Mouse (Mus musculus): Measurements from ENCODE around the gene Rhox10. TPM values are rescaled to one million over a fixed set of nuclear protein-coding genes. Genes with fewer than 3 reads are reported as not detected.
"Not testable (repeated sequence)": the region's sequence is repeated elsewhere in the genome, so short reads cannot be mapped to it uniquely, and the experiment has no call there.

Gene Rhox10
- not detected in 2 replicates for polyA plus RNA-seq (2014; fragmentation: Nextera tagmentation; extraction: Ambion mirVana)

DNA sequence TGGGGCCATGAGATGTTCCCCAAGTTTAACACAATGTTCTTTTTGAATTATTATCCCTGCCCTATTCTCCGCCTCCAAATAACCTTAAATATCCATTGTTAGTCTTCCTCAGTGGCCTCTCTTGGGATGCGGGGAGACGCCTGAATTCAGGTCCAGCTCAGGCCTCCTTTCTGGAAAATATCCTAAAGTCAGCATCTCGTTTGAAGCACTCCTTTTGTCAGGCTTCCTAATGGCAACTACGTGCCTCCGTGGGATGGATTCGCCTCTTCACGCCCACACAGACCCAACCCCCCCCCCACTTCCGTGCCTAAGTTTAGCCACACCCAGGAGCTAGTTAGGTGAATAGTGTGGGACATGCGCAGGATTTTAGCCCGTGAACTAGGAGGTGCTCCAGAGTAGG is at the start of gene Rhox10:
Gene Rhox10 (plus strand): TSS at position 301 of the 400 bp plus-strand sequence.
- H3K27ac ChIP-seq (ENCODE audit: low read depth, low read length), result no peak within 1 kb of the TSS
- H3K4me1 ChIP-seq (ENCODE audit: control insufficient read depth, insufficient read depth, low read length), result no peaks in the 10 kb centered on the region
- no peak for ATAC-seq (replicated peaks; ENCODE audit: insufficient number of reproducible peaks, low FRiP score, low TSS enrichment)

DNA sequence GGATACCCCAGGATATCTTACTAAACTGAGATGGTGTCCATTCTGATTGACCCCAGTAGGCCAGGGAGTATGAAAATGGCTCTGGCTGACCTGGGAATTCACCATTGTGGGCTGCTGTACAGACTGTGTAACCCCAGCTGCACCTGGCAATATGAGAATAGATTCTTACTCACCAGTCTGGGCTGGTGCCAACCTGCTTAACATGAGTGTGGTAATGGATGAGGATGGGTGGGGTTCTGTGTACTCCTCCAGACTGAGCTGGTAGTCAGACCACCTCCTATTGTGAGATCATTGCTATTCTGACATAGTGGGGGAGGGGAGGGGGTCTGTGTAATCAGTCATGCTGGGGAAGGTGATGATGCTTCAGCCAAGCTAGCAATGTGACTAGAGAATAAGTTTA is 47.7 kb upstream of the Rhox10 start, which contains the start of gene Btg1-ps1:
Gene Btg1-ps1 (minus strand): TSS at position 219 of the 400 bp plus-strand sequence.
- H3K4me1 ChIP-seq (ENCODE audit: control insufficient read depth, insufficient read depth, low read length); H3K9ac ChIP-seq (ENCODE audit: low read depth, low read length); H3K9me3 ChIP-seq (replicated peaks; ENCODE audit: control insufficient read depth, low read length); H3K4me3 ChIP-seq (ENCODE audit: low read depth, low read length); H3K36me3 ChIP-seq (ENCODE audit: control insufficient read depth, insufficient read depth, low read length); H3K27me3 ChIP-seq (ENCODE audit: control insufficient read depth, insufficient read depth, low read length); ATAC-seq (replicated peaks; ENCODE audit: insufficient number of reproducible peaks, low FRiP score, low TSS enrichment); H3K4me2 ChIP-seq; H3K27ac ChIP-seq (ENCODE audit: low read depth, low read length): not testable (repeated sequence)

More for the DNA sequence above, at the start of gene Rhox10:
- Histone ChIP-seq H3K4me2 (no peak within 1 kb of the TSS), H3K36me3 (ENCODE audit: control insufficient read depth, insufficient read depth, low read length) (no peaks in the 10 kb centered on the region), H3K4me3 (ENCODE audit: low read depth, low read length) (no peak within 1 kb of the TSS), H3K9me3 (replicated peaks; ENCODE audit: control insufficient read depth, low read length) (no peaks in the 10 kb centered on the region), H3K9ac (ENCODE audit: low read depth, low read length) (no peak within 1 kb of the TSS), H3K27me3 (ENCODE audit: control insufficient read depth, insufficient read depth, low read length) (no peaks in the 10 kb centered on the region)
- WGBS (ENCODE audit: insufficient replicate concordance), result 81% methylated on average over 11 of the region's 11 CpGs

DNA sequence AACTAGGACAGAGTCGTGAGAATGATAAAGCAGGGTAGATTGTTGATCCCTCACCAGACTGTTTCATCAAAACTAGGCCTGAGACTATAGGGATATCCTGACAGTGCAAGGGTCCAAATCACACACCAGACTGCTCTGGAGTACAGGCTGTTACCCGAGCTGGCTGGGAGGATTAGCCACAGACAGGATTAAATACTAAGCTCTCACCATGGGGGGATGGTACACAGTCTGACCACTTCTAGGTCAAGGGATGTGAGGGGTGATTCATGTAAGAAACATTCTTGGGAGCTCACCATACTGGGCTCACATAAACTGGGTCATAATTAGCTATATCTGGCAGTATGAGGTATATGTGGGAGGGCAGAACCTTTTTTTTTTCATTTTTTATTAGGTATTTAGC is 32.4 kb upstream of the Rhox10 start:
- Histone ChIP-seq H3K9me3 (replicated peaks; ENCODE audit: control insufficient read depth, low read length) (no peaks in the 10 kb centered on the region), H3K27me3 (ENCODE audit: control insufficient read depth, insufficient read depth, low read length) (no peaks in the 10 kb centered on the region), H3K27ac (ENCODE audit: low read depth, low read length) (no peak overlapping the region), H3K4me1 (ENCODE audit: control insufficient read depth, insufficient read depth, low read length) (no peaks in the 10 kb centered on the region), H3K36me3 (ENCODE audit: control insufficient read depth, insufficient read depth, low read length) (no peaks in the 10 kb centered on the region), H3K4me3 (ENCODE audit: low read depth, low read length) (no peak overlapping the region), H3K4me2 (no peak overlapping the region), H3K9ac (ENCODE audit: low read depth, low read length) (no peak overlapping the region)
- WGBS (ENCODE audit: insufficient replicate concordance), result 52% methylated on average over 2 of the region's 2 CpGs
- no peak for ATAC-seq (replicated peaks; ENCODE audit: insufficient number of reproducible peaks, low FRiP score, low TSS enrichment)

- H3K4me1 ChIP-seq (ENCODE audit: control insufficient read depth, insufficient read depth, low read length), result no peaks in the 10 kb centered on the region
- no peak overlapping the region for H3K4me2 ChIP-seq
- no peak overlapping the region for H3K4me3 ChIP-seq (ENCODE audit: low read depth, low read length)
- 85% methylated on average over 5 of the region's 5 CpGs for WGBS (ENCODE audit: insufficient replicate concordance)
- H3K27me3 ChIP-seq (ENCODE audit: control insufficient read depth, insufficient read depth, low read length), result no peaks in the 10 kb centered on the region
- no peak for ATAC-seq (replicated peaks; ENCODE audit: insufficient number of reproducible peaks, low FRiP score, low TSS enrichment)
- no peaks in the 10 kb centered on the region for H3K36me3 ChIP-seq (ENCODE audit: control insufficient read depth, insufficient read depth, low read length)
- H3K9me3 ChIP-seq (replicated peaks; ENCODE audit: control insufficient read depth, low read length), result no peaks in the 10 kb centered on the region
- H3K9ac ChIP-seq (ENCODE audit: low read depth, low read length), result no peak overlapping the region
- no peak overlapping the region for H3K27ac ChIP-seq (ENCODE audit: low read depth, low read length)
These were observed 26.6 kb upstream of the Rhox10 start for GRCm38 (mm10) chrX:38039666-38040065.

- H3K27ac ChIP-seq (ENCODE audit: low read depth, low read length); H3K4me1 ChIP-seq (ENCODE audit: control insufficient read depth, insufficient read depth, low read length); H3K9ac ChIP-seq (ENCODE audit: low read depth, low read length); H3K27me3 ChIP-seq (ENCODE audit: control insufficient read depth, insufficient read depth, low read length); H3K36me3 ChIP-seq (ENCODE audit: control insufficient read depth, insufficient read depth, low read length); ATAC-seq (replicated peaks; ENCODE audit: insufficient number of reproducible peaks, low FRiP score, low TSS enrichment); H3K4me3 ChIP-seq (ENCODE audit: low read depth, low read length); H3K9me3 ChIP-seq (replicated peaks; ENCODE audit: control insufficient read depth, low read length); H3K4me2 ChIP-seq: not testable (repeated sequence)
These were observed 23.3 kb upstream of the Rhox10 start, which contains the start of gene Btg1-ps2 for GRCm38 (mm10) chrX:38043014-38043413. Gene Btg1-ps2, minus strand, starts transcription at chrX:38043114.

DNA sequence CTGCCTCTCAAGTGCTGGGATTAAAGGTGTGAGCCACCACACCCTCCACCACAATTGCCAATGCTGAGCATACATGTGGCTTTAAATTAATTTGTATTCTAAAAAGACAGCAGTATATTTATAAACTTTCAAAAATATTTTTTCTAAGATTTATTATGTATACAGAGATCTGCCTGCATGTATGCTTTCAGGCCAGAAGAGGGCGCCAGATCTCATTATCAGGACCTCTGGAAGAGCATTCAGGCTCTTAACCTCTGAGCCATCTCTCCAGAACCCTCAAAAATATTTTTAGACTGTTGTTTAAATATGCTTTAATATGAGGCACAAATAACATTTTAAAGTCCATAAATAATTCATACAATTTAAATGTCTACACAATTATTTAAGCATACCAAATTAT is 4.7 kb upstream of the Rhox10 start:
- ATAC-seq (replicated peaks; ENCODE audit: insufficient number of reproducible peaks, low FRiP score, low TSS enrichment), result no peak
- Histone ChIP-seq H3K36me3 (ENCODE audit: control insufficient read depth, insufficient read depth, low read length) (no peaks in the 10 kb centered on the region), H3K4me1 (ENCODE audit: control insufficient read depth, insufficient read depth, low read length) (no peaks in the 10 kb centered on the region), H3K9me3 (replicated peaks; ENCODE audit: control insufficient read depth, low read length) (no peaks in the 10 kb centered on the region), H3K4me2 (no peak overlapping the region), H3K27me3 (ENCODE audit: control insufficient read depth, insufficient read depth, low read length) (no peaks in the 10 kb centered on the region), H3K9ac (ENCODE audit: low read depth, low read length) (no peak overlapping the region), H3K4me3 (ENCODE audit: low read depth, low read length) (no peak overlapping the region), H3K27ac (ENCODE audit: low read depth, low read length) (no peak overlapping the region)
- 0% methylated on average over 1 of the region's 1 CpGs for WGBS (ENCODE audit: insufficient replicate concordance)

- Histone ChIP-seq H3K9ac (ENCODE audit: low read depth, low read length) (no peak overlapping the region), H3K36me3 (ENCODE audit: control insufficient read depth, insufficient read depth, low read length) (no peaks in the 10 kb centered on the region), H3K27ac (ENCODE audit: low read depth, low read length) (no peak overlapping the region), H3K9me3 (replicated peaks; ENCODE audit: control insufficient read depth, low read length) (no peaks in the 10 kb centered on the region), H3K4me1 (ENCODE audit: control insufficient read depth, insufficient read depth, low read length) (no peaks in the 10 kb centered on the region), H3K27me3 (ENCODE audit: control insufficient read depth, insufficient read depth, low read length) (no peaks in the 10 kb centered on the region), H3K4me3 (ENCODE audit: low read depth, low read length) (no peak overlapping the region), H3K4me2 (no peak overlapping the region)
- ATAC-seq (replicated peaks; ENCODE audit: insufficient number of reproducible peaks, low FRiP score, low TSS enrichment), result no peak
- 14% methylated on average over 12 of the region's 12 CpGs for WGBS (ENCODE audit: insufficient replicate concordance)
These were observed 18.0 kb downstream of the Rhox10 start for GRCm38 (mm10) chrX:38084226-38084625.

GRCm38 (mm10) chrX:38085041-38085440 is 18.8 kb downstream of the Rhox10 start, which contains the start of gene Rhox11:
Gene Rhox11, minus strand, starts transcription at chrX:38085141.
- Histone ChIP-seq H3K36me3 (ENCODE audit: control insufficient read depth, insufficient read depth, low read length) (no peaks in the 10 kb centered on the region), H3K9me3 (replicated peaks; ENCODE audit: control insufficient read depth, low read length) (no peaks in the 10 kb centered on the region), H3K9ac (ENCODE audit: low read depth, low read length) (no peak within 1 kb of the TSS), H3K4me1 (ENCODE audit: control insufficient read depth, insufficient read depth, low read length) (no peaks in the 10 kb centered on the region), H3K4me3 (ENCODE audit: low read depth, low read length) (no peak within 1 kb of the TSS), H3K4me2 (no peak within 1 kb of the TSS), H3K27ac (ENCODE audit: low read depth, low read length) (no peak within 1 kb of the TSS), H3K27me3 (ENCODE audit: control insufficient read depth, insufficient read depth, low read length) (no peaks in the 10 kb centered on the region)
- WGBS (ENCODE audit: insufficient replicate concordance), result 77% methylated on average over 9 of the region's 9 CpGs
- ATAC-seq (replicated peaks; ENCODE audit: insufficient number of reproducible peaks, low FRiP score, low TSS enrichment), result no peak

DNA sequence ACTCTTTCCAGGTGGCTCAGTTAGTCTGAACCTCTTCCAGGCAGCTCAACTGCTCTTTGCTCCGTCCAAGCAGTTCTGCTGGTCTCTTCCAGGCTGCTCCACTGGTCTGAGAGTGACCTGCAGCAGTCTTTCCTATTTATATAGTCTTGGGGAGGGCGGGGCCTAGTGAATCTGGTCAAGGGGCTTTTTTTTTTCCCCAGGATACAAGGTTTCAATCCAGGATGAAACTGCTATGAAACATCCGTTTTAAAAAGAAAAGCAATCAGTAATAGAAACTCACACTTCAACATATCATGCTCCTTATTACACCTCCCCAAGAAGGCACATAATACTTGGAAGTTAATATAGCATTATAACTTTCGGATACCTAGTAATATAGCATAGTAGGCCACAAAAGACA is 44.5 kb downstream of the Rhox10 start, which contains the start of gene Rhox12:
Gene Rhox12 (minus strand): TSS at position 101 of the 400 bp plus-strand sequence.
- Histone ChIP-seq H3K27ac (ENCODE audit: low read depth, low read length) (no peak within 1 kb of the TSS), H3K4me3 (ENCODE audit: low read depth, low read length) (no peak within 1 kb of the TSS), H3K4me1 (ENCODE audit: control insufficient read depth, insufficient read depth, low read length) (no peaks in the 10 kb centered on the region), H3K27me3 (ENCODE audit: control insufficient read depth, insufficient read depth, low read length) (no peaks in the 10 kb centered on the region), H3K36me3 (ENCODE audit: control insufficient read depth, insufficient read depth, low read length) (no peaks in the 10 kb centered on the region), H3K9me3 (replicated peaks; ENCODE audit: control insufficient read depth, low read length) (no peaks in the 10 kb centered on the region), H3K4me2 (no peak within 1 kb of the TSS), H3K9ac (ENCODE audit: low read depth, low read length) (no peak within 1 kb of the TSS)
- ATAC-seq (replicated peaks; ENCODE audit: insufficient number of reproducible peaks, low FRiP score, low TSS enrichment), result no peak
- 62% methylated on average over 4 of the region's 4 CpGs for WGBS (ENCODE audit: insufficient replicate concordance)
